Mouse (Mus musculus) liver (tissue): Measurements from ENCODE around the gene Celf5.
A peak's percentile ranks its signal among the peaks of the same experiment; 100 is the strongest.

Experiments
- DNase-seq: peaks from one replicate; pipeline ENCODE4 v3.0.0-alpha.2; 2020; ENCODE audit warnings: mixed read lengths

Gene Celf5

DNA sequence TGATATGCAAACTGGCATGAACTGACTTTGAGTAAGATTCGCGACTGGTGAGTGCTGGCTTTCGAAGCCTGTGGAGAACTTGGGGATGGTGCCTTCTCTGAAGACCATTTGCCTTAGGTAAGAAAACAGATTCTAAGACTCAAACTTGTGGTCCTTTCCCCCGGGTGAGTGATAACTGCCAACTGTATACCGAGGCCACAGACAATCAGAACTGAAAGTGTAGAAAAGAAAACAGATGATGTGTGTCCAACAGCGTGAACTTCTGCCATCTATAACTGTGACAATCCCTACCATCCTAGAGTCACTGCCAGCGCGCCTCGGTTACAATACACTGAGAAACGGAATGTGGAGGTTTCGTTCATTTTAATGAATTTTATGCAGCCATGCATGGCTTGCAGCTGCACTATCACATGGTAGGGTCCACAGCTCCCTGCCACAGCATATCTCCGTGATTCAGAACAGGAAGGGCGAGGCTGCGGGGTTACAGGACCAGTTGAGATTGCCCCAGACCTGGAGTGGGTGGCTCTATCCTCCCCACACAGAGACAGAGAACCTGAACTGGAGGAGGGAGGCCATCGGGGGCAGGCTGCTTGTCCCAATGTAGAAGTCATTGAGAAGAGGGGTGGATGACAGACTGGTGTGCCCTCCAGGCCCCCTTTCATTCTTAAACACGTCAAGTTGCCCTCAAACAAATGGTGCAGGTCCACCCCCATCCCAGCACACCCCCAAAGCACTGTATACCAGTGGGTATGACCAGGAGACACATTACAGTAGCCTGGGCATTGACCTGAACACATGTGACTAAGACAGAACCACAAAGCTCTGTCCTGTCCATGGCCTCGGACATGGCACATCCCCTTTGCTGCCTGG, 15.1 kb upstream of the Celf5 start:
- peak; percentile 72 for DNase-seq

DNA sequence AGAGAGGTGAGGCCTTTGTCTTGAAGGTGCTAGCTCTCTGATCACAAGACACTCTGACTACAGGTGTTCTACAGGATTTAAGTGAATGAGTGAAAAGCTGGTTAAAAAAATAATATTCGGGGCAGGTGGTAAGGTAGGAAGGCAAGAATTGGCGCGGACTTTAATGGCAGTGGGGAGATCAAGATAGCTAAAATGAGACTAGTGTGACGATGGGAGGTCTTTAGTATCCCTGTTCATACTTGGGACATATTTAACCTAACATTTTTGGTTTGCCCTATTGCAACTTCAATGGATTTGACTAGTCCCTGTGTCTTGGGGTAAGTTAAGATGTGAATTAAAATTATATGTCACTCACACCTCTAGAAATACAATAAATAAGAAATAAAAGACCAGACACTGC, 14.5 kb upstream of the Celf5 start:
- no peak for DNase-seq

DNA sequence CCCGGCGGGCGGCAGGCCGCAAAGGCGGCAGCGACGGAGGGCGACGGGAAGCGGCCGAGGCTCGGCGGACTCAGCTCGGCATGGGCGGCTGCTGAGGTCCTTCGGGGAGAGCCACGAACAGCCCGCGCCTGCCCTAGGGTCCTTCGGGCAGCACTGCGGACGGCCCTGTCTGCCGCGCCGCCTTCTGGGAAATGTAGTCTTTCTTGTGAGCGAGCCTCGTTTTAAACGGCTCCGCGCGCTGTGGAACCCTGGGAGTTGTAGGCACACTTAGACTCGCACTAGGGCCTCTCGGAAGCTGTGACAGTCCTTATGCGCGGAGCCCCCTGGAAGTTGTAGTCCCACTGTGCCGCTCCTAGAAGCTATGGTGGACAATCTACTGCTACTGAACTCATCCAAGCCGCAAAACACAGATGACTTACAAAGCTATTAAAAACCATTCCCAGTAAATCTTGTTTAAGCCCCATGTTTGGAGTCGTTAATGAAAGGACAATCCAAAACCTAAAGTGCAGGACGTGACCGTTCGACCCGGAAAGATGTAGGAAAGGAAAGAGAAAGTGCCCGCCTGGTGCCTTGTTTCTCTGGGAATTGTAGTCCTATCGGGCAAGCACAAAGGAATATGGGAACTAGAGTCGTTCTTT, 13.9 kb upstream of the Celf5 start, which contains the start of gene Ncln:
Gene Ncln, minus strand, starts transcription at position 129 of the 638 bp plus-strand sequence.
- peak; percentile 98 for DNase-seq

DNA sequence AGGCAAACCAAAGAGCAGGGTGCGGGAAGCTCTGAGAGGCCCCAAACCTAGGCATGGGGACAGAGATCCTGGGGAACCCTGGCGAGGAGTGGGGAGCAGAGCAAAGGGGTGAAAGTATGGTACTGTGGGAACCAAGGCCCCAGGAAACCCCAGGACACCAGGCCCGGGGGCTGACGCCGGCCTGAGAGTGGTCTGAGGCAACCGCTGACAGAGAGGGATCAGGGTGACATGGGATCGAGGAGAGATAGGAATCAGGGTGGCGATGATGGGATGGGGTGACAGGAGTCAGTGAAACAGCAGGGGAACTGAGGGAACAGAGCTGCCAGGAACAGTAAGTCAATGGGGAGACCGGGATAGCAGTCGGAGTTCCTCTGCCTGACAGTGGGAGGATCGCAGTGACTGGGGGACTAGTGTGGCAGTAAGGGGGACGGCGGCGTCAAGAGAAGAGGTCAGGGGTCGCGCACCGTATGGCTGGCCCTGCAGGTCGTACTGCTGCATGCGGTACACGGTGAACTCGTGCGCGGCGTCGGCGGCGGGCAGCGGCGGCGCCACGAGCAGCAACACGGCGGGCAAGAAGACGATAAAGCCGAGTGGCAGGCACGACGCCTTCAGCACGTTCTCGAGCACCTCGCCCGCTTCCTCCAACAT, 13.2 kb upstream of the Celf5 start:
- no peak for DNase-seq

DNA sequence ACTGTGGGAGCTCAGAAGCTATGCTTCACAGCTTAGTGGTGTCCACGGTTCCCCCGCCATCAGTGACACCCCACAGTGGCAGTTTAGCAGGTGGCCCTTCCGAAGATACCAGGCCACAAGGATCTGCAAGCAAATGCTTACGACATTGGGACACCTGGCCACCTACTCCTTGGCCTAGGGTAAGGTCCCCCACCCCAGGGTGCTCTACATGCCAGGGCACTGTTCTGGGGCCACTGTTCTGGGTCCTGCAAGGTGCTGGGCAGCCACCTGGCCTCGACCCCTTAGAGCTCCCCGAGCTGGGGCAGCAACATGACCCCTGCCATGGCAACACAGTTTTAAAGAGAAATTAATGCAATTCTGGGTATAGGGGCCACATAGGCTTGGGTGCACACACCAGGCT, 12.6 kb upstream of the Celf5 start:
- no peak for DNase-seq

DNA sequence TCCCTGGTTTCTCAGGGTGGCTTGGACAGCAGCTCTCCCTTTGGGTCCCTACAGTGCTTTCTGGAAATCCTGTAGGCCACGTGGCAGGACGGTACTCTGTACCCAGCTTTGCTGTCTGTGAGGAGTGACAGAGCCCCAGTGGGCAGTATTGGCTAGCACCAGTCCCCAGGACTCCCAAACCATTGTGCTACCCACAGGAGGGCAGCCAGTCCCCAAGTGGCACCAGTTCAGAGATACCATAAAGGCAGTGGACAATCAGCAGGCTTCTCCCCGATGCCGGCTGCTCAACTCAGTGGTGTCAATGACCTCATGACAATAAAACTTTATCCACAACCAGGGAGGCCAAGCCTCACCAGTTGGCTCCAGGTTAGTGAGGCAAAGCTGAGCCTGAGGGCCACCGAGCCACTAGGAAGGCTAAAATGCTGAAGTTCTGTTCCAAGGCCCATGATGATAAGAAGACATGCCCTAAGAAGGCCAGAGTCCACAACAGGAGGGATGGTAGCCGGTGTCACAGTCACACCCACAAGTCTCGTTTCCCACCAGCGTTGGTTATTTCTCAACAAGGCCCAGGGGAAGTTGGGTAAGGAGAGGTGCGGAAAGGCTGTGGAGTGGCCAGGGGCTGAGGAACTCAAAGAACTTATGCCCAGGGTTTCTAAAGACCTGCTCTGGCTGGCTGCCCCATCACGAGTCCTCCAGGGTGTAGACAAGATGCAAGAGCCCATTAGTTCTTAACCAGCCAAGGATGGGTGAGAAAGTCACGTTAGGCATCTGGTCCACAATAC, 11.9 kb upstream of the Celf5 start:
- DNase-seq: no peak

DNA sequence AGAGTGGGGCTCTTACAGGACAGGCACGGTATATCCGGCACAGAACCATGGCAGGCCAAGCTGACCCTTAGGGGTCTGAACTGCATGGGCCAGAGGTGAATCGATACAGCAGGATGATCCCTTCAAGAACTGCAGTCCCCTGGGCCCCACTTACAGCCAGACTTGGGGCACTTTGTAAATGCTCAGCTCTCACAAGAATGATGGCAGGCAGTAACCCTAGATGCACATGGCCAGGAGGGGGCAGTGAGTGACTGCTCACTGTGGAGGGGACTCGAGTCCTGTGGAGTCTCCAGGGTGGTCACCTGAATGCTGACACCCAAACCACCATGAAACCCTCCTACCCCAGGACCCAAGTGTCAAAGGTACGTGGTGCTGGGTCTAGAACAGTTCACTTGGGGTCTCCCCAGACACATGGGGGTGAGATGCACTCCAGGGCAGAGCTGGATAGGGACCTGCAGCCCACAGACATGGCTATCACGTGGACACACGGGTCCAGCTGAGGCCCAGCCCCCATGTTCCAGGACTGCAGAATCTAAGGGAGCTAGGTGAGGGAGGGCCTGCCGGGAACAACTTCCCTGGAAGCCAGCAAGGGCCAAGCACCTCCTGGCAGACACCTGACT, 11.2 kb upstream of the Celf5 start:
- DNase-seq: no peak

DNA sequence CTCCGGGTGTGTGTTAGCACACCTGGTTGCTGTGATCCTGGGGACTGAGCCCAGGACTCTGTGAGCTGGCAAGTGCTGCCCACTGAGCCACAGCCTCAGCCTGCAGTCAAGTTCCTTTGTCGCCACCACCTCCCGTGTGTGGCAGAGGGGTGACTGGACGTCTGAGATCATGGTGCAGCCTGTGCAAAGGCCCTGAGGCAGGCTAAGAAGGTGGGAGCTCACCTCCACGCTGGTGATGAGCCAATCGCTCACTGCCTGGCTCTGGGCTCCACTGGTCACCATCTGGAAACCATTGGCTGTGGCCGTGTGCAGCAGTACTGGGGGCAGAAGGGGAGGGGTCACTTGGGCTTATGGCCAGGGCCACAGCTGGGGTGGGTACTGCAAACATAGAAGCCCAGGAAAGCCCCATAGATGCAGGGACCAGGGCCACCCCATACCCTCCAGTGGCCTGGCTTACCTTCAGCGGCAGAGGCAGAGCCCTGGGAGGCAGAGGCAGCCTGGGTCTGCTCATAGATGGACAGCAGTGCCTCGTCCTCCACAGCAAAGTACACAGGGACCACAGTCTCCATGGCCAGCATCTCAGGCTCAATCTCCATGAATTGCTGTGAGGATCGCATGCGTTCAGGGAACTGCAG, 10.2 kb upstream of the Celf5 start:
- no peak for DNase-seq

DNA sequence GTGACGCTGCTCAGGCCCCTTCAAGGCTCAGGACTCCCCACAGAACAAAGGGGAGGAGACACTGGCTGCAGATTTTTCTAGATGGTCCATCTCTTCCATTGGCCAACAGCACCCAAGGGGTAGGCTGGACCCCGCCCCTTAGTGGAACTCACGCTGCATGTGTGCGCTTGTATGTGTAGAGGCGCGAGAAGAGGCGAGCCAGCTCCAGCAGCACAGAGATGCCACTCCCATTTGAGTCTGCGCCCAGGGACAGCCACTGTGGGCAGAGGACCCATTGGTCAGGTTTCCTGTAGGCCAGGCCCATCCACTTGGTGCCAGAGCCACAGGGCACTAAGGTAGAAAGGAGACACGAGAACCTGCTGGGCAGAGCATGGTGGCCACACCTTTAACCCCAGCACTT, 8.5 kb upstream of the Celf5 start:
- DNase-seq: no peak

DNA sequence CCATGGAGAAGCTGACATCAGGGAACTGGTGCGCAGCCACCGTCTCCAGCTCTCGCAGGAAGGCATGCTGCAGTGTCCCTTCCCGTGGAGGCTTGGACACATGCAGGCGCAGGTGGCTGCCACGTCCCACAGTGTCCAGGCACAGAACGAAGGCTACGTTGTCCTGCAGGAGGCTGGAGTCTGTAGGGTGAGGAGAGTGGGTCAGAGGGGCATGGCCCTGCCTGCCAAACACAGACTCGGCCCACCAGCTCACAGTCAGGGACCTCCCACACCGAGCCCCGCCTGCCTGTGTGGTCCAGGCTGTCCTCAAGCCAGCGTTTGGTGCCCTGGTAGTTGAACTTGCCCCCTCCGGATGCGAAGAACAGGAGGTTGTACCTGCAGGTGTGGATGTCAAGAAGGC, 7.4 kb upstream of the Celf5 start:
- DNase-seq: no peak

DNA sequence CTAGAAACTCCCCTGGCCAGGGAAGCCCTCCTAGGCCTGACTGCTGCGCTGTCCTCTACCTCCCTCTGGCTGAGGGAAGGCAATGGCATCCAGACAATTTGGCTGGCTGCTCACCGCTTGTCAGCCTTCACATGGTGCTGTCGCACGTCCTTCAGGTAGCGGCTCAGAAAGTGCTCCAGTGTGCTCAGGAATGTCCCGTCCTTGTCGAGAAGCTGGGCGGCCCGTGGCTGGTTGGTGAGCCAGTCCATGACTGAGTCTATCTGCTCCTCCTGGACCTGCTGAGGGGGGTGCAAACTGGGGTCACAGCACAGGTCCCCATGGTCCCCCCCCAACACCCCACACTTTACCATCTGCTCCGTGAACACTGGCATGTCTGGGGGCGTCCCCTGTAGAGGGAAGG, 5.6 kb upstream of the Celf5 start:
- DNase-seq: no peak

DNA sequence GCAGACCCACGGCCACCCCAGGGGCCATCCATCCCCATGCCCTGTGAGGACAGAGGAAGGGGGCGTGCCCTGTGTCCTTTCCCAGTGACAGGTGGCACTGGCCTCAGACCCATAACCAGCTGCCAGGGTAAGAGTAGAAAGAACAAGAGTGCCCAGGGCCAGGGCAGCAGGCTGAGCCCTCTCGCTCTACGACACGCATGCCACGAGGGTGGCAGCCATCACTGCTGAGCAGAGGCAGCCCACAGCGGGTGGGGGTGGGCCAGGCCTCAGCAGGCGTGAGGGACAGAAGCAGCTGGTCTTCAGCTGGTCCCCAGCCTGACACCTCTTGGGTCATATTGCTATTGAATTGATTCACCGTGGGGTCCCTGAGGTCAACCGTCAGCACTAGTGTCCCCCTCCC, 4.0 kb upstream of the Celf5 start:
- DNase-seq: no peak

DNA sequence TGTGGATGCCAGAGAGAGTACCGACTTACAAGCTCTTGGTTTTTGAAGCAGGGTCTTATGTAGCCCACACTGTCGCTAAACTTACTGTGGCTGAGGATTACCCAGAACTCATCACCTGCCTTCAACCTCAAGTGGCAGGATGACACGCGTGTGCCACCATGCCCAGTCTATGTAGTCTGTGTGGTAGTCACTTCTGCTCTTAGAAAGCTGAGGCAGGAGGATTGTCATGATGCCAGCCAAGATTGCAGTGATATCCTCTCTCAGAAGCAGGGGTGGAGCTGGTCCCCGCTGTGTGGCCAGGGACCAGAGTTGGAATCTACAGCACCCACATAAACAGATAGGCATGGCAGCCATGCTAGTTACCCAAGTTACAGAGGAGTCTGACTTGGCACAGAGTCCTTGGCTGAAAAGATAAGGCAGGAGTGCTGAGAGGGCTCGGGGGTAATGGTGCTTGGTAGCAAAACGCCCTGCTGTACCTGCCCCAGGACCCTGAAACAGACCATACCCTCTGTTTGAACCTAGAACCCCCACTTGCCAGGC, 3.0 kb upstream of the Celf5 start:
- no peak for DNase-seq

DNA sequence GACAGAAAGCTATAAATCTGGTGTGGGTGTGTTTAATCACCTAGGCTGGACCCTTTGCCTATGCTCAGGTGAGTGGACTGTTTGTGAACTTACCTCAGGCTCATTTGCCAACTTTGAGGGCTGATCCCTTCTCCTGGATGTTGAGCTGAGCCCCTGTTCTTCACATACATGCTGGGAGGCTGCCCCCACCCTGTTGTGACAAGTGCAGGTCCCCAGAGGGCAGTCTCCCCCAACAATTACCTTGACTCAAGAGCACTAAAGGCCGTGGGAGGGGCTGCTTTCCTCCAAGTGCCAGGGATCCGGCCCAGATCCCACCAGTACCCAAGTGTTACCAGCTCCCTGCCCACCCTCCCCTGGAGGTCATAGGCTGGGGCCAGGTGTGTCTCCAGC, 2.5 kb upstream of the Celf5 start:
- DNase-seq: no peak

DNA sequence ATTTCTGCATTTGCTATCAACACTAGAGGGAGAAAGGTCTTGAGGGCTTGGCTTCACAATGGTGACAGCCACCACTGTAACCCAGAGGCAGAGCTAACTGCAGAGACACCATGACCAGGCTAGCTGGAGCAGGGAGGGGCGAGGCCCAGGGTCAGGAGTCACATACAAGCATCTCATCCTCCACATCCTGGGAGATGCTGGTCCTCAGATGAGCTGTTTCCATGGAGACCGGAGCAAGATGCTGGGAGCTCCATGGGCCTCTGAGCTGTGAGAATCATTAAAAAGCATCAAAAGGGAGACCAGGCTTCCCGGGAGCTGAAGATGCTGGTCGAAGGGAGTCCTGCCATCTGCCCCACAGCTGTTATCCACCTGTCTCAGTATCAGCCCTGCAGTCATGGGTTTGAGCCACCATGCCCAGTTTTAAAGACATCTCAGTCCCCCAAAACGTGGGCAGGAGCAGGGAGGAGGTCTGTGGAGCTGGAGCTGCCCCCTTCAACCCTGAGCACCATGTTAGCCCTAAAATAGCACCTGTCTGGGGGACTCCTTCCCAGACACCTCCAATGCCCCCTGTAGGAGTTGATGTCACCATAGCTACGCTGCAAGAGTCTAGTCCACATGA, 2.0 kb upstream of the Celf5 start:
- no peak for DNase-seq

DNA sequence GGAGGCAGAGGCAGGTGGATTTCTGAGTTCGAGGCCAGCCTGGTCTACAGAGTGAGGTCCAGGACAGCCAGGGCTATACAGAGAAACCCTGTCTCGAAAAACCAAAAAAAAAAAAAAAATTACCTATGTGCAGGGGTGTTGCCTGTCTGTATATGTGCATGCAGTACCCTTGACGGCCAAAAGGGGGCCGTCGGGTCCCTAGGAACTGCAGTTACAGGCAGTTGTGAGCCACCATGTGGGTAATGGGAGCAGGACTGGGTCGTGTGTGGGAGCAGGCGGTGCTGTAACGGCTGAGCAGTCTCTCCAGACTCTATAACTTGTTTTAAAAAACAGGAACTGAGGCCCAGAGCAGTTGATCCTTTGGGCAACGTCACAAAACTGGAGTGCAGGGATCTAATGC, 1.5 kb upstream of the Celf5 start:
- DNase-seq: peak; percentile 58

DNA sequence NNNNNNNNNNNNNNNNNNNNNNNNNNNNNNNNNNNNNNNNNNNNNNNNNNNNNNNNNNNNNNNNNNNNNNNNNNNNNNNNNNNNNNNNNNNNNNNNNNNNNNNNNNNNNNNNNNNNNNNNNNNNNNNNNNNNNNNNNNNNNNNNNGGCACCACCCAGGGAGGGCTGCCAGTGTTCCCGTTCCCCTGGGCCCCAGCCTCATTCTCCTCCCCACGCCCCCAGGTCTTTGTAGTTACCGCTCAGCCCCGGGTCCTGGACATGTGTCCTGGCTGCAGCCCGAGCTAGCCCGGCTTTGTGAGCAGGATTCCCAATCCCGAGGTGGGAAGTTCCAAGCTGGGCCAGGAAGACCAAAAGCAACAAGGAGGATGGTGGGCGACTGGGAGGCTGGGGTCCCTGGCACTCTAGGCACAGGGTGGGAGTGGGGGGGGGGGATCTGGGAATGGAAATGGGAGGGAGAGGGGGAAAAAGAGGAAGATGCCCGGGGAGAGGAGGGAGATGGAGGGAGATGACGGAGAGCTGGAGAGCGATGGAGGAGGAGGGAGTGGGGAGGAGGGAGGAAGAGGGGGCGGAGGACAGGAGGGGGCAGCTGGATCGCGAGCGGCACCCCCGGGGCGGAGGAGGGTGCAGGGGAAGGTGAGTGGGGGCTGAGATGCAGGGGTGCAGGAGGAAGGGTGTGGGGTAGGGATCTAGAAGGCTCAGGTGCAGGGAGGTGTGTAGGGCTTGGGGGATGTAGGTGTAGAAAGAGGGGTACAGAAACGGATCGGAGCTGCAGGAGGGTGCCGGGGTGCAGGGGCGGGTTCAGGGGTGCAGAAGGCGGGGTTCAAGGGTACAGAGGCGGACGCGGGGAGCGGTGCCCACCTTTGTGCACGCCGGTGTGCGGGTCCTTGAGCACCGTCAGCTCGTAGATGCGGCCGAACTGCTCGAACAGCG, 640 bp downstream of the Celf5 start:
- no peak for DNase-seq

DNA sequence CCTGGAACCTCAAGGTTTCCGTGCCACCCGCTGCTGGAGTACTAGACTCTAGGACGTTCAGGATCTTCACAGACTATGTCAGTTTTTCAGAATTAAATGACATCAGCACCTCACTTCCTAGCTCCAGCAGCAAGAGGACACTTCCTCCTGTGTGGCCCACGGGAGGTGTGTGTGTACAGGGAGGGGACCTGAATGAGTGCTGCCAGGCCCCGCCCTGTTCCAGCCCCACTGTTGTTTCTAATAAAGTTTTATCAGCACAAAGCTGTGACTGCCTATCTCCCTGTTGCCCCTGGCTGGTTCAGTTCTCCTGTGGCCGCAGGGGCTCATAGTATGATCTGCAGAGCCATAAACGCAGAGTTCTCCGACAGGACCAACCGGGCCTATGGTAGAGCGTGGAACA, 8.0 kb downstream of the Celf5 start:
- no peak for DNase-seq

DNA sequence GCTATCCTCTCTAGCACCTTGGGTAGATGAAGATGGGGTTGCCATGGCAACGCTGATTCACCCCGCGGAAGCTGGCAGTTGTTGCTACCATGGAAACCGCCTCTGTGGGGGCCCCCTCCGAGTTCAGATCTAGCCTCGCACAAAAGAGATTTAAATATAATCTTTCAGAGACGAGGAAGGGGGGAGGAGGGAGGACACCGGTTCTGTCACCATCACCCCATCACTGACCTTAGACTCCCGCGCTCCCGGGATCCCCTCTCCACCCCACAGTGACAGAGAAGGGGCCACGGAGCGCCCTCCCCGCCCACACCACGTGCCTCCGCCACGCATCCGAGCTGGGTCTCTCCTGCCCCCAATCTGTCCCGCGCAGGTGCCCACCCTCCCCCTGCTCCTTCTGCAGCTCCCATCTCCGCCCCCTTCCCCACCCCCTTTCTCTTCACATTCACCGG, 9.5 kb downstream of the Celf5 start:
- no peak for DNase-seq

DNA sequence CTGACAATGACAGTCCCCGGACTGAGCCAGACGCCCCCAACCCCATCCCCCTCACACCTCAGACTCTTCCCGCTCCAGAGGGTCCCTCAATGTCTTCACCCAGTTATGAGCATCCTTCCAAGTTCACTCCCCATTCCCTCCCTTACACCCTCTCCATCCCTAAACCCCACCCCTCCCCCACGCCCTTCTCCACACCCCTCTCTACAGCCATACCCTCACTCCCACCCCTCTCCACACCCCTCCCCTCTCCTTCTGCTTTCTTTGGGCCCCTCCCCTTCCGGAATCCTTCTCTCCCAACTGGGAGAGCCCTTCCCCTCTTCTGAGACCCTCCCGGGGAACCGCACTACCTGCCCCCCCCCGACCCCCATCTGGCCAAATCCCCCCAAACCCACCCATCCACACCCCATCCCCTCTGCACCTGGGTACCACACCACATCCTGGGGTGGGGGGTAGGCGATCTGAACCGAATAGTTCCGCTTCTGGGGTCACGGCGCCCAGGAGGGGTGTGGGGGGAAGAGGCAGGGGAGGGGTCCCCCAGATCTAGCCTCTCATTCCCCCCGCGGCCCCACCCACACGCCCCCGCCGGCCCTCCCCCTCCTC, 10.0 kb downstream of the Celf5 start:
- no peak for DNase-seq
